Mouse (Mus musculus): ENCODE measurements around the gene Rhebl1. TPM values are rescaled to one million over a fixed set of nuclear protein-coding genes. Genes with fewer than 3 reads are reported as not detected.

Gene Rhebl1
- polyA plus RNA-seq, 1 experiment from 2014 or later = 4.9 TPM

GRCm38 (mm10) chr15:98837743-98838103 is 56.6 kb downstream of the Rhebl1 start:
- no peaks in the 10 kb centered on the region for H3K9me3 ChIP-seq (replicated peaks)
- peak overlapping the region; percentile 61 for H3K4me2 ChIP-seq
- ATAC-seq = peak; percentile 47
- peak overlapping the region; percentile 94 for H3K27ac ChIP-seq
- H3K4me3 ChIP-seq = peak overlapping the region; percentile 10; the same call in 1 of the 2 replicates
- peaks cover 98% of the 10 kb centered on the region for H3K36me3 ChIP-seq
- H3K9ac ChIP-seq = peak overlapping the region; percentile 63
- no peaks in the 10 kb centered on the region for H3K27me3 ChIP-seq (replicated peaks)
- 50% methylated on average over 4 of the region's 4 CpGs for WGBS (ENCODE audit: insufficient replicate concordance)
- H3K4me1 ChIP-seq = peaks cover 64% of the 10 kb centered on the region

DNA sequence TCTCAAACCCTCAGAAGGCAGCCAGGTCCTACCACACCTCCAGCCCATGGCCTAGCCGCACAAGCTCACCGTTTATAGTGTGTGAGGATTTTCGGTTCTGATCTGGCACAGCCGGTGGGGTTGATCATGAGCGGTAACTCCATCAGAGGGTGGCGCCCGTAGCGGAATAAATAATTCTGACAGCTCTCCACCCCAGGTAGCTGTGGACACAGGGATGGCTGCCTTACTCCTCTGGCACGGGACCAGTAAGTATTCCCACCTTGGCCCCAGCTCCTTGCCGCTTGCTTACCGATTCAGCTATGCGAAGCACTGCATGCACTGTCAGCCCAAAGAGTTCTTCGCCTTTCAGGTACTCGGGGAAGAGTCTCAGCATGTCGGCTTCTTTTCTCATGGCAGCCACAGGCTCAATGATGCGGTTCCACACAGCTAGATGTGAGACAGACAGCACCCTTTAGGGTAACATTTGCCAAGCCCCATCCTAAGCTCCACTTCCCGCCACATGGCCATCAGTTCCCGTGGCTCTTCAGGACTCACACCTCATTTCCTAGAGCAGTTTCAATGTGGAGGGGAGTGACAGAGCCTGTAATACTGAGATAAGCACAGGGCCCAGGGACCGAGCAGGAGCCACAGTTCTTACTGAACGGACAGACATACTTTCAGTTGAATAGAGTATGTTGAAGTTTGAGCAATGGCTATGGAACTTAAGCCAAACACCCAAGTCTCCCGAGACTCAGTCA is 57.2 kb downstream of the Rhebl1 start:
- H3K4me3 ChIP-seq = peak overlapping the region; percentile 30
- H3K27ac ChIP-seq = peak overlapping the region; percentile 94
- no peaks in the 10 kb centered on the region for H3K27me3 ChIP-seq (replicated peaks)
- 65% methylated on average over 21 of the region's 21 CpGs for WGBS (ENCODE audit: insufficient replicate concordance)
- ATAC-seq = peak; percentile 90
- H3K9ac ChIP-seq = peak overlapping the region; percentile 63
- H3K4me1 ChIP-seq = peaks cover 68% of the 10 kb centered on the region
- peaks cover 93% of the 10 kb centered on the region for H3K36me3 ChIP-seq
- H3K4me2 ChIP-seq = peak overlapping the region; percentile 61
- no peaks in the 10 kb centered on the region for H3K9me3 ChIP-seq (replicated peaks)

GRCm38 (mm10) chr15:98835291-98835690 is 59.0 kb downstream of the Rhebl1 start:
- Histone ChIP-seq H3K27ac (peak overlapping the region; percentile 94), H3K4me1 (peaks cover 74% of the 10 kb centered on the region), H3K4me3 (no peak overlapping the region), H3K27me3 (replicated peaks) (no peaks in the 10 kb centered on the region), H3K9me3 (replicated peaks) (no peaks in the 10 kb centered on the region), H3K9ac (no peak overlapping the region), H3K4me2 (no peak overlapping the region), H3K36me3 (peaks cover 74% of the 10 kb centered on the region)
- 88% methylated on average over 14 of the region's 14 CpGs for whole genome bisulfite sequencing (ENCODE audit: insufficient replicate concordance)
- ATAC-seq = no peak

DNA sequence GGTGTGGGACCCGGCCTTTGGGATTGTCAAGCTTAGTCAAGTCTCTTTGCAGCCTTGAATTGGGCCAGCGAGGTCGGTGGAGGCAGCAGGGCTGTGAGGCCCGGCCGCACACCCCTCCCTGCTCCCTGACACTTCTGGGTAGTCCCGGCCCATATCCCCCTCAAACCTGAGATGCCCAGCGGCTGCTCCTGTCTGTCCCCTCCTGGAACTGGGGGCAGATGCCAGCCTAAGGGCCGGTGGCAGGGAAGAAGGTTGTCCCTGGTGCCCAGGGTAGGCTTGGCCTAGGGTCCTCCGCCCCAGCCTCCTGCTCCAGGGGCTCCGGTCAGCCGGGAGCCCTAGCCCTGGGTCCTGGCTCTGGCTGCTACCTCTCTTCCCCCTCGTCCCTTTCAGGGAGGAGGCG is 60.3 kb downstream of the Rhebl1 start:
- Histone ChIP-seq H3K4me1 (peaks cover 81% of the 10 kb centered on the region), H3K9me3 (replicated peaks) (no peaks in the 10 kb centered on the region), H3K9ac (no peak overlapping the region), H3K27me3 (replicated peaks) (no peaks in the 10 kb centered on the region), H3K4me2 (no peak overlapping the region), H3K4me3 (no peak overlapping the region), H3K27ac (peak overlapping the region; percentile 86; the same call in 1 of the 2 replicates), H3K36me3 (peaks cover 66% of the 10 kb centered on the region)
- ATAC-seq = no peak
- WGBS (ENCODE audit: insufficient replicate concordance) = 84% methylated on average over 13 of the region's 13 CpGs

GRCm38 (mm10) chr15:98833281-98833680 is 61.1 kb downstream of the Rhebl1 start:
- Histone ChIP-seq H3K9ac (peak overlapping the region; percentile 61), H3K27me3 (replicated peaks) (no peaks in the 10 kb centered on the region), H3K4me2 (peak overlapping the region; percentile 77), H3K36me3 (peaks cover 61% of the 10 kb centered on the region), H3K9me3 (replicated peaks) (no peaks in the 10 kb centered on the region), H3K4me3 (peak overlapping the region; percentile 8; the same call in 1 of the 2 replicates), H3K27ac (peak overlapping the region; percentile 86), H3K4me1 (peaks cover 81% of the 10 kb centered on the region)
- 60% methylated on average over 11 of the region's 11 CpGs for WGBS (ENCODE audit: insufficient replicate concordance)
- no peak for ATAC-seq

DNA sequence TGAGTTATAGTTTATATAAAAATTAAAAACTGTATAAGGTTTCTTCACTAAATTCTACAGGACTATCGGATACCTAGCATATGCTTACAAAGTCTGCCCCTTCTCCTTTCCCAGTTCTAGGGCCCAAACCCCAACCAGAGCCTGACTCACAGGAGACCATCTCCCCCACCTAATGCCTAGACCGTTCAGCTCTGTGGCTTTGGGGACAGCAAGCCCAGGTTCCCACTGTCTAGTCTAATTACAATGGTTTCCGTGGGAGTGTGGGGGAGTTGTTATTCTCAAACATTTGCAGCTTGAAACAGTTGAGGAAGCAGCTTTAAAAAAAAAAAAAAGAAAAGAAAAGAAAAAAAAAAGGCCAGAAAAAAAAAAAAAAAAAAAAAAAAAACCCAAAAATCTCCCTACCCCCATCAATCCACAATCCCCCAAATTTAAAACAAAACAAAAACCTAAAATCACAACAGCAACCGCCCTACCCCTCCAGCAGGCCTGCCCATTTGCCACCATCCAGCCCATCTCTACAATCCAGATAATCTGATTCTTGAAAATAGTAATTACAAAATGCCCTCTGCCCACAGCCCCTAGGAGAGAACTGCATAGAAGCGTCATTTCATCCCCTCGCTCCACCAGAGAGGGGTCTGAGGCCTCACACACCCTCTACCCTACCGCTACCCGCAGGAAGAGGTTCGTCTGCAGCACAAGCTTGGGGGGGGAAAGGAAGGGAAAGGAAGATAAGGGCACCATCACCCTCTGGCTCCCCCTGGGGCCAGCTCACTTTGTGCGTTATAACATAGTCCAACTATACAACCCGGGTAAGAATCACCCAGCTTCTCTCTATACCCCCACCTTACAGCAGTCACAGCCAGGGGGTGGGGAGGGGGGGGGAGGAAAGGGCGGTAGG is 61.9 kb downstream of the Rhebl1 start:
- peak overlapping the region; percentile 77 for H3K4me2 ChIP-seq
- H3K27ac ChIP-seq = peak overlapping the region; percentile 99
- no peaks in the 10 kb centered on the region for H3K9me3 ChIP-seq (replicated peaks)
- H3K36me3 ChIP-seq = peaks cover 59% of the 10 kb centered on the region
- H3K4me3 ChIP-seq = peak overlapping the region; percentile 83
- WGBS (ENCODE audit: insufficient replicate concordance) = 16% methylated on average over 11 of the region's 12 CpGs
- peak; percentile 36 for ATAC-seq
- H3K27me3 ChIP-seq (replicated peaks) = no peaks in the 10 kb centered on the region
- H3K9ac ChIP-seq = peak overlapping the region; percentile 95
- peaks cover 81% of the 10 kb centered on the region for H3K4me1 ChIP-seq

DNA sequence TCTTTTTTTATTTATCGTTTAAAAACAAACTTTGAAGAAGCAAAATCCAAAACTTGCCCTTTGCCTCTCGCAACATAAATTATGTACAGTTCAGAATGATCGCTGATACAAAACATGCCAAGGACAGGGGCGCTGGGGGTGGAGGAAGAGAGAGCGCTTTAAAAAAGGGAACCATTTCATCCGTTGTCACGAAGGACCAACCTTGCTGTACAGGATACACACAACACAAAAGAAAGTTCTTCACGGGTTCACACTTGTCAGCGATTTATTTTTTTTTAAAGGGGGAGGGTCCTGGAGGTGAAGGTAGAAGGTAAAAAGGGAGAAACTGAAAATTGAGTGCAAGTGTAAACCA is 62.7 kb downstream of the Rhebl1 start:
- ATAC-seq = no peak
- Histone ChIP-seq H3K4me2 (peak overlapping the region; percentile 77), H3K27ac (peak overlapping the region; percentile 99), H3K9me3 (replicated peaks) (no peaks in the 10 kb centered on the region), H3K4me1 (peaks cover 81% of the 10 kb centered on the region), H3K36me3 (peaks cover 51% of the 10 kb centered on the region), H3K27me3 (replicated peaks) (no peaks in the 10 kb centered on the region), H3K9ac (peak overlapping the region; percentile 95), H3K4me3 (peak overlapping the region; percentile 83)
- 4% methylated on average over 9 of the region's 9 CpGs for WGBS (ENCODE audit: insufficient replicate concordance)

GRCm38 (mm10) chr15:98830736-98831683 is 63.3 kb downstream of the Rhebl1 start, which contains the start of gene Prkag1:
Gene Prkag1, minus strand, starts transcription at chr15:98831521.
- Histone ChIP-seq H3K4me1 (peaks cover 81% of the 10 kb centered on the region), H3K36me3 (peaks cover 49% of the 10 kb centered on the region), H3K4me3 (peak within 1 kb of the TSS; percentile 83), H3K4me2 (peak within 1 kb of the TSS; percentile 77), H3K9ac (peak within 1 kb of the TSS; percentile 95), H3K27me3 (replicated peaks) (no peaks in the 10 kb centered on the region), H3K27ac (peak within 1 kb of the TSS; percentile 99), H3K9me3 (replicated peaks) (no peaks in the 10 kb centered on the region)
- WGBS (ENCODE audit: insufficient replicate concordance) = under 1% methylated on average over 63 of the region's 66 CpGs
- peak; percentile 82 for ATAC-seq

Other genes starting within 250 kb of the Rhebl1 start
- gene Ddx23, start 231.6 kb downstream of the Rhebl1 start, polyA plus RNA-seq (2016; fragmentation: Nextera tagmentation; extraction: Ambion mirVana) = 15.9 and 16.2 TPM in 2 replicates
- gene Rnd1, start 217.1 kb downstream of the Rhebl1 start, polyA plus RNA-seq (2016; fragmentation: Nextera tagmentation; extraction: Ambion mirVana) = 0.30 and 0.50 TPM in 2 replicates
- gene Ccdc65, start 186.3 kb downstream of the Rhebl1 start, polyA plus RNA-seq (2016; fragmentation: Nextera tagmentation; extraction: Ambion mirVana) = 0.06 TPM in 1 of 2 replicates, not detected in the other
- gene Fkbp11, start 166.3 kb downstream of the Rhebl1 start, polyA plus RNA-seq (2016; fragmentation: Nextera tagmentation; extraction: Ambion mirVana) = 83.5 and 90.2 TPM in 2 replicates
- 22.4 TPM in 2 replicates for gene Arf3, start 131.3 kb downstream of the Rhebl1 start, polyA plus RNA-seq (2016; fragmentation: Nextera tagmentation; extraction: Ambion mirVana)
- gene Wnt10b, start 116.4 kb downstream of the Rhebl1 start, polyA plus RNA-seq (2016; fragmentation: Nextera tagmentation; extraction: Ambion mirVana) = not detected in 2 replicates
- not detected in 2 replicates for gene Wnt1, start 104.7 kb downstream of the Rhebl1 start, polyA plus RNA-seq (2016; fragmentation: Nextera tagmentation; extraction: Ambion mirVana)
- gene Ddn, start 85.0 kb downstream of the Rhebl1 start, polyA plus RNA-seq (2016; fragmentation: Nextera tagmentation; extraction: Ambion mirVana) = not detected in 2 replicates
- 114 TPM in 2 replicates for gene Prkag1, start 63.0 kb downstream of the Rhebl1 start, polyA plus RNA-seq (2016; fragmentation: Nextera tagmentation; extraction: Ambion mirVana)
- gene Kmt2d, start 23.3 kb downstream of the Rhebl1 start, polyA plus RNA-seq (2016; fragmentation: Nextera tagmentation; extraction: Ambion mirVana) = 7.0 TPM in 2 replicates
- 0.25 and 0.32 TPM in 2 replicates for gene Dhh, start 4.0 kb upstream of the Rhebl1 start, polyA plus RNA-seq (2016; fragmentation: Nextera tagmentation; extraction: Ambion mirVana)
- gene Lmbr1l, start 23.7 kb upstream of the Rhebl1 start, polyA plus RNA-seq (2016; fragmentation: Nextera tagmentation; extraction: Ambion mirVana) = 4.4 and 4.6 TPM in 2 replicates
- 1,333 and 1,388 TPM in 2 replicates for gene Tuba1b, start 40.0 kb upstream of the Rhebl1 start, polyA plus RNA-seq (2016; fragmentation: Nextera tagmentation; extraction: Ambion mirVana)
- not detected in 2 replicates for gene Gm49450, start 59.0 kb upstream of the Rhebl1 start, polyA plus RNA-seq (2016; fragmentation: Nextera tagmentation; extraction: Ambion mirVana)
- 180 and 181 TPM in 2 replicates for gene Tuba1a, start 59.2 kb upstream of the Rhebl1 start, polyA plus RNA-seq (2016; fragmentation: Nextera tagmentation; extraction: Ambion mirVana)
- gene Tuba1c, start 135.4 kb upstream of the Rhebl1 start, polyA plus RNA-seq (2016; fragmentation: Nextera tagmentation; extraction: Ambion mirVana) = 242 and 244 TPM in 2 replicates
- 0.35 and 0.89 TPM in 2 replicates for gene Prph, start 160.6 kb upstream of the Rhebl1 start, polyA plus RNA-seq (2016; fragmentation: Nextera tagmentation; extraction: Ambion mirVana)
- 22.1 and 23.6 TPM in 2 replicates for gene Troap, start 180.0 kb upstream of the Rhebl1 start, polyA plus RNA-seq (2016; fragmentation: Nextera tagmentation; extraction: Ambion mirVana)
- gene C1ql4, start 193.3 kb upstream of the Rhebl1 start, polyA plus RNA-seq (2016; fragmentation: Nextera tagmentation; extraction: Ambion mirVana) = 0.13 TPM in 1 of 2 replicates, not detected in the other
- 14.4 and 16.9 TPM in 2 replicates for gene Dnajc22, start 198.6 kb upstream of the Rhebl1 start, polyA plus RNA-seq (2016; fragmentation: Nextera tagmentation; extraction: Ambion mirVana)
- 23.6 and 23.8 TPM in 2 replicates for gene Spats2, start 231.4 kb upstream of the Rhebl1 start, polyA plus RNA-seq (2016; fragmentation: Nextera tagmentation; extraction: Ambion mirVana)